Mouse (Mus musculus): ENCODE measurements around the gene Wfdc6a.

Wfdc6a gene

GRCm38 (mm10) chr2:164550895-164551269 lies 34.4 kb downstream of the Wfdc6a start:
- no peak for DNase-seq (ENCODE audit: extremely low read depth, low read depth)

- DNase-seq (ENCODE audit: extremely low read depth, low read depth) = no peak
Measured at GRCm38 (mm10) chr2:164549963-164550894, 35.0 kb downstream of the Wfdc6a start.

- DNase-seq (ENCODE audit: extremely low read depth, low read depth) = no peak
Measured at GRCm38 (mm10) chr2:164549338-164549737, 35.9 kb downstream of the Wfdc6a start.

- no peak for DNase-seq (ENCODE audit: extremely low read depth, low read depth)
Measured at GRCm38 (mm10) chr2:164544454-164545097, 40.7 kb downstream of the Wfdc6a start.

- DNase-seq (ENCODE audit: extremely low read depth, low read depth) = no peak
Measured at GRCm38 (mm10) chr2:164543745-164544144, 41.5 kb downstream of the Wfdc6a start.

GRCm38 (mm10) chr2:164542598-164542997 lies 42.6 kb downstream of the Wfdc6a start:
- no peak for DNase-seq (ENCODE audit: extremely low read depth, low read depth)

- no peak for DNase-seq (ENCODE audit: extremely low read depth, low read depth)
Measured at GRCm38 (mm10) chr2:164542132-164542531, 43.1 kb downstream of the Wfdc6a start.

GRCm38 (mm10) chr2:164540652-164541427 lies 44.4 kb downstream of the Wfdc6a start:
- no peak for DNase-seq (ENCODE audit: extremely low read depth, low read depth)

- DNase-seq (ENCODE audit: extremely low read depth, low read depth) = no peak
Measured at GRCm38 (mm10) chr2:164537003-164537402, 48.2 kb downstream of the Wfdc6a start.

- no peak for DNase-seq (ENCODE audit: extremely low read depth, low read depth)
Measured at GRCm38 (mm10) chr2:164534315-164534714, 50.9 kb downstream of the Wfdc6a start.

- peak; percentile 41 for DNase-seq (ENCODE audit: extremely low read depth, low read depth)
Measured at GRCm38 (mm10) chr2:164531169-164531568, 54.1 kb downstream of the Wfdc6a start.
